Mouse (Mus musculus): Measurements from ENCODE around the gene Pcdh7.

GRCm38 (mm10) chr5:58116096-58116495, 398.3 kb downstream of the Pcdh7 start:
- TF ChIP-seq CTCF (IDR thresholded peaks at IDR 0.05; ENCODE audit: low read depth, low read length) (no peak), POLR2A (IDR thresholded peaks at IDR 0.05; ENCODE audit: extremely low read depth, insufficient read depth, low read length) (no peak)

All from liver, adult 2 months (tissue).